Mouse (Mus musculus) liver, embryonic 13.5 days (tissue): Measurements from ENCODE around the gene Olfr1260. TPM values are rescaled to one million over a fixed set of nuclear protein-coding genes. Genes with fewer than 3 reads are reported as not detected.

Experiments used
- ATAC-seq: fragments of 200-750 bp; cut with Nextera tagmentation; 2 replicates; pipeline ENCODE4 v1.8.0; 2017; ENCODE audit warnings: low read depth, mild to moderate bottlenecking, moderate number of reproducible peaks, moderate library complexity
- DNase-seq: peaks from one replicate; pipeline ENCODE4 v3.0.0; 2022
- H3K27ac ChIP-seq: fragments of 300-500 bp; sonication (generic); 2 replicates; pipeline ENCODE4 v1.5.1; 2015; ENCODE audit warnings: moderate library complexity, mild to moderate bottlenecking, inconsistent platforms
- H3K27me3 ChIP-seq: fragments of 300-500 bp; sonication (generic); 2 replicates; pipeline ENCODE4 v1.6.1; 2015; ENCODE audit warnings: mild to moderate bottlenecking, inconsistent platforms
- H3K36me3 ChIP-seq: fragments of 300-500 bp; sonication (generic); 2 replicates; pipeline ENCODE4 v1.6.1; 2015; ENCODE audit warnings: mild to moderate bottlenecking, inconsistent platforms
- H3K4me1 ChIP-seq: fragments of 300-500 bp; sonication (generic); replicated peaks from 2 replicates; pipeline ENCODE4 v1.6.1; 2015; ENCODE audit warnings: inconsistent platforms
- H3K4me2 ChIP-seq: fragments of 300-500 bp; sonication (generic); 2 replicates; pipeline ENCODE4 v1.6.1; 2015; ENCODE audit warnings: inconsistent platforms, mild to moderate bottlenecking, moderate library complexity
- H3K4me3 ChIP-seq: fragments of 300-500 bp; sonication (generic); replicated peaks from 2 replicates; pipeline ENCODE4 v1.5.1; 2015; ENCODE audit warnings: mild to moderate bottlenecking, inconsistent platforms
- H3K9ac ChIP-seq: fragments of 300-500 bp; sonication (generic); 2 replicates; pipeline ENCODE4 v1.6.1; 2015; ENCODE audit warnings: mild to moderate bottlenecking, inconsistent platforms
- H3K9me3 ChIP-seq: fragments of 300-500 bp; sonication (generic); replicated peaks from 2 replicates; pipeline ENCODE4 v1.6.1; 2016; ENCODE audit warnings: inconsistent platforms
- WGBS: fragments of 180-500 bp; shearing (Covaris S2); methylation state at CpG from one replicate; pipeline ENCODE4 v1.1.7; 2015; ENCODE audit not compliant: insufficient replicate concordance; 5-methylcytosine and 5-hydroxymethylcytosine counted together
- polyA plus RNA-seq: library from polyadenylated mRNA; unstranded; fragments of >200 nt; fragmentation: Nextera tagmentation; extraction: Ambion mirVana; gene quantifications from 2 replicates; pipeline ENCODE4 v1.2.1, GENCODE M21; 2015

Gene Olfr1260
- polyA plus RNA-seq: not detected in 2 replicates

GRCm38 (mm10) chr2:89974184-89974583, at the start of gene Olfr1260:
Gene Olfr1260, plus strand, starts transcription at chr2:89974340.
- no peaks in the 10 kb centered on the region for H3K27me3 ChIP-seq
- no peaks in the 10 kb centered on the region for H3K4me1 ChIP-seq
- DNase-seq: no peak
- H3K4me2 ChIP-seq: no peak within 1 kb of the TSS
- WGBS: 54% methylated on average over 2 of the region's 2 CpGs
- no peak within 1 kb of the TSS for H3K4me3 ChIP-seq
- no peak within 1 kb of the TSS for H3K27ac ChIP-seq
- no peaks in the 10 kb centered on the region for H3K9me3 ChIP-seq
- ATAC-seq: no peak
- H3K36me3 ChIP-seq: no peaks in the 10 kb centered on the region
- H3K9ac ChIP-seq: no peak within 1 kb of the TSS

GRCm38 (mm10) chr2:89927009-89927408, 47.1 kb upstream of the Olfr1260 start, which contains the start of gene Olfr1258:
Gene Olfr1258, plus strand, starts transcription at chr2:89927309.
- no peaks in the 10 kb centered on the region for H3K9me3 ChIP-seq
- H3K27ac ChIP-seq: no peak within 1 kb of the TSS
- no peak within 1 kb of the TSS for H3K4me3 ChIP-seq
- H3K36me3 ChIP-seq: no peaks in the 10 kb centered on the region
- DNase-seq (no peak), ATAC-seq (no peak)
- no peak within 1 kb of the TSS for H3K9ac ChIP-seq
- no peaks in the 10 kb centered on the region for H3K27me3 ChIP-seq
- no peak within 1 kb of the TSS for H3K4me2 ChIP-seq
- no peaks in the 10 kb centered on the region for H3K4me1 ChIP-seq

- H3K27ac ChIP-seq: no peak within 1 kb of the TSS
Observed at GRCm38 (mm10) chr2:89948564-89948963, 25.6 kb upstream of the Olfr1260 start, which contains the start of gene Olfr1259. Gene Olfr1259, minus strand, starts transcription at chr2:89948664.

GRCm38 (mm10) chr2:89977709-89978108, 3.6 kb downstream of the Olfr1260 start:
- Histone ChIP-seq H3K4me1 (no peaks in the 10 kb centered on the region), H3K36me3 (no peaks in the 10 kb centered on the region), H3K4me2 (no peak overlapping the region), H3K27me3 (no peaks in the 10 kb centered on the region), H3K9me3 (no peaks in the 10 kb centered on the region), H3K27ac (no peak overlapping the region), H3K9ac (no peak overlapping the region), H3K4me3 (no peak overlapping the region)
- 47% methylated on average over 2 of the region's 2 CpGs for WGBS
- no peak for DNase-seq
- ATAC-seq: no peak

More at GRCm38 (mm10) chr2:89948564-89948963, 25.6 kb upstream of the Olfr1260 start, which contains the start of gene Olfr1259:
- ATAC-seq (no peak), DNase-seq (no peak)
- H3K4me3 ChIP-seq: no peak within 1 kb of the TSS
- 55% methylated on average over 5 of the region's 5 CpGs for WGBS
- H3K36me3 ChIP-seq: no peaks in the 10 kb centered on the region
- H3K9me3 ChIP-seq: no peaks in the 10 kb centered on the region
- no peaks in the 10 kb centered on the region for H3K27me3 ChIP-seq
- H3K9ac ChIP-seq: no peak within 1 kb of the TSS
- H3K4me2 ChIP-seq: no peak within 1 kb of the TSS
- H3K4me1 ChIP-seq: no peaks in the 10 kb centered on the region

GRCm38 (mm10) chr2:89990921-89991320, 16.8 kb downstream of the Olfr1260 start, which contains the start of gene Olfr1261:
Gene Olfr1261, plus strand, starts transcription at chr2:89991221.
- Histone ChIP-seq H3K4me3 (no peak within 1 kb of the TSS), H3K27me3 (no peaks in the 10 kb centered on the region), H3K9me3 (no peaks in the 10 kb centered on the region), H3K36me3 (no peaks in the 10 kb centered on the region), H3K4me1 (no peaks in the 10 kb centered on the region), H3K4me2 (no peak within 1 kb of the TSS), H3K9ac (no peak within 1 kb of the TSS), H3K27ac (no peak within 1 kb of the TSS)
- ATAC-seq (no peak), DNase-seq (no peak)

- Histone ChIP-seq H3K9ac (no peak within 1 kb of the TSS), H3K4me1 (no peaks in the 10 kb centered on the region), H3K36me3 (no peaks in the 10 kb centered on the region), H3K9me3 (no peaks in the 10 kb centered on the region), H3K4me3 (no peak within 1 kb of the TSS), H3K27me3 (no peaks in the 10 kb centered on the region), H3K4me2 (no peak within 1 kb of the TSS), H3K27ac (no peak within 1 kb of the TSS)
- DNase-seq (no peak), ATAC-seq (no peak)
Observed at GRCm38 (mm10) chr2:89999845-90000244, 25.7 kb downstream of the Olfr1260 start, which contains the start of gene Olfr1262. Gene Olfr1262, plus strand, starts transcription at chr2:90000145.

- no peaks in the 10 kb centered on the region for H3K9me3 ChIP-seq
- DNase-seq (no peak), ATAC-seq (no peak)
- H3K36me3 ChIP-seq: no peaks in the 10 kb centered on the region
- no peaks in the 10 kb centered on the region for H3K4me1 ChIP-seq
- H3K4me3 ChIP-seq: no peak within 1 kb of the TSS
- H3K9ac ChIP-seq: no peak within 1 kb of the TSS
- H3K27me3 ChIP-seq: no peaks in the 10 kb centered on the region
- H3K4me2 ChIP-seq: no peak within 1 kb of the TSS
- no peak within 1 kb of the TSS for H3K27ac ChIP-seq
- WGBS: 57% methylated on average over 2 of the region's 2 CpGs
Observed at GRCm38 (mm10) chr2:90011831-90012230, 37.7 kb downstream of the Olfr1260 start, which contains the start of gene Olfr1263. Gene Olfr1263, plus strand, starts transcription at chr2:90012131.

- WGBS: 72% methylated on average over 2 of the region's 2 CpGs
- Histone ChIP-seq H3K9me3 (no peaks in the 10 kb centered on the region), H3K9ac (no peak within 1 kb of the TSS), H3K27me3 (no peaks in the 10 kb centered on the region), H3K36me3 (no peaks in the 10 kb centered on the region), H3K4me1 (no peaks in the 10 kb centered on the region), H3K4me3 (no peak within 1 kb of the TSS), H3K4me2 (no peak within 1 kb of the TSS), H3K27ac (no peak within 1 kb of the TSS)
- DNase-seq (no peak), ATAC-seq (no peak)
Observed at GRCm38 (mm10) chr2:90025477-90025876, 51.3 kb downstream of the Olfr1260 start, which contains the start of gene Olfr1264. Gene Olfr1264, minus strand, starts transcription at chr2:90025577.

Other genes starting within 250 kb of the Olfr1260 start
- not detected in 2 replicates for gene Olfr1252, start 249.3 kb upstream of the Olfr1260 start, polyA plus RNA-seq
- not detected in 2 replicates for gene Olfr1253, start 217.2 kb upstream of the Olfr1260 start, polyA plus RNA-seq
- not detected in 2 replicates for gene Olfr1254, start 180.7 kb upstream of the Olfr1260 start, polyA plus RNA-seq
- gene Olfr1255, start 162.3 kb upstream of the Olfr1260 start, polyA plus RNA-seq: not detected in 2 replicates
- gene Olfr1256, start 132.8 kb upstream of the Olfr1260 start, polyA plus RNA-seq: not detected in 2 replicates
- gene Olfr48, start 126.1 kb upstream of the Olfr1260 start, polyA plus RNA-seq: not detected in 2 replicates
- gene Olfr1257, start 95.9 kb upstream of the Olfr1260 start, polyA plus RNA-seq: not detected in 2 replicates
- gene Olfr1258, start 47.0 kb upstream of the Olfr1260 start, polyA plus RNA-seq: not detected in 2 replicates
- gene Olfr1259, start 25.7 kb upstream of the Olfr1260 start, polyA plus RNA-seq: not detected in 2 replicates
- not detected in 2 replicates for gene Olfr1261, start 16.9 kb downstream of the Olfr1260 start, polyA plus RNA-seq
- not detected in 2 replicates for gene Olfr1262, start 25.8 kb downstream of the Olfr1260 start, polyA plus RNA-seq
- not detected in 2 replicates for gene Olfr1263, start 37.8 kb downstream of the Olfr1260 start, polyA plus RNA-seq
- not detected in 2 replicates for gene Olfr1264, start 51.2 kb downstream of the Olfr1260 start, polyA plus RNA-seq
- gene Olfr1265, start 61.0 kb downstream of the Olfr1260 start, polyA plus RNA-seq: not detected in 2 replicates
- gene Olfr140, start 89.3 kb downstream of the Olfr1260 start, polyA plus RNA-seq: not detected in 2 replicates
- gene Olfr1269, start 147.1 kb downstream of the Olfr1260 start, polyA plus RNA-seq: not detected in 2 replicates
- not detected in 2 replicates for gene Olfr32, start 168.0 kb downstream of the Olfr1260 start, polyA plus RNA-seq
- not detected in 2 replicates for gene Olfr1270, start 178.8 kb downstream of the Olfr1260 start, polyA plus RNA-seq